Mouse (Mus musculus) embryonic facial prominence, embryonic 10.5 days (tissue): ENCODE results near the gene Klhl36. TPM values are rescaled to one million over a fixed set of nuclear protein-coding genes. Genes with fewer than 3 reads are reported as not detected.

Experiments used
- DNase-seq: peaks from one replicate; pipeline ENCODE4 v3.0.0-alpha.2; 2017; ENCODE audit warnings: low spot score
- H3K27ac ChIP-seq: fragments of 300-500 bp; sonication (generic); replicated peaks from 2 replicates; pipeline ENCODE4 v1.5.1; 2016; ENCODE audit warnings: mild to moderate bottlenecking
- H3K27me3 ChIP-seq: fragments of 300-500 bp; sonication (generic); replicated peaks from 2 replicates; pipeline ENCODE4 v1.6.1; 2016; ENCODE audit warnings: low read depth, mild to moderate bottlenecking; ENCODE audit not compliant: poor library complexity, severe bottlenecking
- H3K36me3 ChIP-seq: fragments of 300-500 bp; sonication (generic); replicated peaks from 2 replicates; pipeline ENCODE4 v1.6.1; 2016; ENCODE audit warnings: mild to moderate bottlenecking, moderate library complexity
- H3K4me1 ChIP-seq: fragments of 300-500 bp; sonication (generic); 2 replicates; pipeline ENCODE4 v1.6.1; 2016
- H3K4me3 ChIP-seq: fragments of 300-500 bp; sonication (generic); 2 replicates; pipeline ENCODE4 v1.5.1; 2016; ENCODE audit warnings: mild to moderate bottlenecking, moderate library complexity
- H3K9me3 ChIP-seq: fragments of 300-500 bp; sonication (generic); 2 replicates; pipeline ENCODE4 v1.6.1; 2016; ENCODE audit warnings: mild to moderate bottlenecking
- WGBS: fragments of 180-500 bp; shearing (Covaris S2); methylation state at CpG from one replicate; pipeline ENCODE4 v1.1.7; 2016; 5-methylcytosine and 5-hydroxymethylcytosine counted together
- polyA plus RNA-seq: library from polyadenylated mRNA; unstranded; fragments of >200 nt; fragmentation: Nextera tagmentation; extraction: Ambion mirVana; gene quantifications from 2 replicates; pipeline ENCODE4 v1.2.1, GENCODE M21; 2016

Klhl36 gene
- polyA plus RNA-seq, 1 experiment from 2014 or later = 11.3 TPM

DNA sequence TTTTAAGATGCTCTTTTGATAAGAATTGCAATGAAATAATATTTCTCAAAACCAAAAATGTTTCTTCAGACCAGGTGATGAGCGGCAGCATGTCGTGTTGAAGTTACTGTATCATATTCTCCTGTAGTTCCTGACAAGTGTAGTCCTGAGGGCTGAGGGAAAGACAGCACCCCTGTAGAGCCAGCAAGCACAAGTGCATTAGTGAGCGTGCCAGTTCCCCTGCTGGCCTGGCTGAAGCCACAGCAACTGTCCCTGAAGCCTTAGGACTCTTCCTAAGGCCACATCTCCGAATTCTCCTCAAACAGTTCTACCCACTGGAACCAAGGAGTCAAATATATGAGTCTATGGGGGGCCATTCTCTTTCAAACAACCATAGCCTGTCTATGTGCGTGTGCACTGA lies 61.2 kb downstream of the Klhl36 start:
- Histone ChIP-seq H3K4me3 (no peak overlapping the region), H3K36me3 (peaks cover 41% of the 10 kb centered on the region), H3K9me3 (no peaks in the 10 kb centered on the region), H3K4me1 (peaks cover 26% of the 10 kb centered on the region), H3K27ac (no peak overlapping the region), H3K27me3 (no peaks in the 10 kb centered on the region)
- WGBS = 89% methylated on average over 5 of the region's 5 CpGs
- no peak for DNase-seq

DNA sequence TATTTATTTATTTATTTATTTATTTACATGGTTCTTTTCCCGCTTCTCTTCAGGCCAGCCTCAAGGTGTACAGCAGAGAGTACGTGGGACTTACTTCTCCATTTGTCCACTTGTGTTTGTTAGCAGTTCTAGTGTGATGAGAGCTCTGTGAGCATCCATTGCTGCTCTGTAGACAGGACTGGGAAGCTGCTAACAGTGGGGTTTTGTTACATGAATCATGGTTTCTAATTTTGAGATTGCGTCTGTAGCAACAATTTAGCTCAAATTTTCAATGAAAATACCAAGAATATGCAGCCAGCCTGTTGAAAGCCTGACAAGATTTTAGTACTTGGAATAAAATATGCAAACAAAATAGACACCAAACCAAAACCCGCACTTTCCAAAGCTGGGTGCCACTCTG lies 63.4 kb downstream of the Klhl36 start:
- Histone ChIP-seq H3K9me3 (no peaks in the 10 kb centered on the region), H3K27me3 (no peaks in the 10 kb centered on the region), H3K4me3 (no peak overlapping the region), H3K27ac (no peak overlapping the region), H3K36me3 (peaks cover 28% of the 10 kb centered on the region), H3K4me1 (peaks cover 26% of the 10 kb centered on the region)
- WGBS = 91% methylated on average over 4 of the region's 4 CpGs
- DNase-seq = no peak

DNA sequence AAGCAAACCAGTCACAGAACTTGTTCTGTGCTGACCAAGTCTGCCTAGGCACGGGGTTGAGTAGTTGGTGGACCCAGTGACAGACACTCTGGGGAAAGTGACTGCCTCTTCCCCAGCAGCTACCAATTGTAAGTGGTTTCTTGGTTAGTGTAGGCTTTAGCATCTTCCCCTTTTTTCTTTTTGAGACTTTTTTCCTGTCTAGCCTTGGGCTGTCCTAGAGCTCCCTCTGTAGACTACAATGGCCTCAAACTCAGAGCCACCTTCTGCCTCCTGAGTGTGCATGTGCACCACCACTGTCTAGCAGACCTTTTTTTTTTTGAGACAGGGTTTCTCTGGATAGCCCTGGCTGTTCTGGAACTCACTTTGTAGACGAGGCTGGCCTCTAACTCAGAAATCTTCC lies 64.4 kb downstream of the Klhl36 start:
- WGBS = 83% methylated on average over 2 of the region's 2 CpGs
- H3K27me3 ChIP-seq = no peaks in the 10 kb centered on the region
- no peak overlapping the region for H3K27ac ChIP-seq
- H3K36me3 ChIP-seq = peaks cover 23% of the 10 kb centered on the region
- H3K9me3 ChIP-seq = no peaks in the 10 kb centered on the region
- no peak overlapping the region for H3K4me3 ChIP-seq
- peaks cover 22% of the 10 kb centered on the region for H3K4me1 ChIP-seq
- DNase-seq = no peak

Other genes with a start within 250 kb of the Klhl36 start
- gene Adad2, start 249.5 kb upstream of the Klhl36 start, polyA plus RNA-seq = 0.27 TPM in 1 of 2 replicates, not detected in the other
- 0.22 and 0.47 TPM in 2 replicates for gene Kcng4, start 226.6 kb upstream of the Klhl36 start, polyA plus RNA-seq
- gene Wfdc1, start 195.9 kb upstream of the Klhl36 start, polyA plus RNA-seq = 3.8 and 4.5 TPM in 2 replicates
- 3.8 and 4.1 TPM in 2 replicates for gene Atp2c2, start 162.3 kb upstream of the Klhl36 start, polyA plus RNA-seq
- 12.8 and 14.5 TPM in 2 replicates for gene Tldc1, start 83.8 kb upstream of the Klhl36 start, polyA plus RNA-seq
- gene Cotl1, start 21.7 kb upstream of the Klhl36 start, polyA plus RNA-seq = 137 and 149 TPM in 2 replicates
- gene Usp10, start 48.1 kb downstream of the Klhl36 start, polyA plus RNA-seq = 234 and 241 TPM in 2 replicates
- gene Gm20388, start 48.6 kb downstream of the Klhl36 start, polyA plus RNA-seq = 1.1 and 3.6 TPM in 2 replicates
- 6.1 and 6.5 TPM in 2 replicates for gene Crispld2, start 130.2 kb downstream of the Klhl36 start, polyA plus RNA-seq
- gene Zdhhc7, start 239.2 kb downstream of the Klhl36 start, polyA plus RNA-seq = 30.0 and 33.0 TPM in 2 replicates